Mouse (Mus musculus) small intestine, adult 2 months (tissue): ENCODE results near the gene Efna4.

Source experiments
- CTCF ChIP-seq: fragments of 200-500 bp; IDR thresholded peaks from 2 replicates; pipeline ENCODE4 v1.5.1; 2012; ENCODE audit warnings: low read depth, mild to moderate bottlenecking, control low read depth, inconsistent platforms, low read length, moderate library complexity, mixed read lengths; ENCODE audit not compliant: insufficient replicate concordance, insufficient read length; ENCODE audit errors: extremely low read depth
- POLR2A ChIP-seq: fragments of 200-500 bp; IDR thresholded peaks from 2 replicates; pipeline ENCODE4 v1.6.1; 2012; ENCODE audit warnings: low read depth, mild to moderate bottlenecking, control low read depth, inconsistent platforms, low read length, moderate library complexity

DNA sequence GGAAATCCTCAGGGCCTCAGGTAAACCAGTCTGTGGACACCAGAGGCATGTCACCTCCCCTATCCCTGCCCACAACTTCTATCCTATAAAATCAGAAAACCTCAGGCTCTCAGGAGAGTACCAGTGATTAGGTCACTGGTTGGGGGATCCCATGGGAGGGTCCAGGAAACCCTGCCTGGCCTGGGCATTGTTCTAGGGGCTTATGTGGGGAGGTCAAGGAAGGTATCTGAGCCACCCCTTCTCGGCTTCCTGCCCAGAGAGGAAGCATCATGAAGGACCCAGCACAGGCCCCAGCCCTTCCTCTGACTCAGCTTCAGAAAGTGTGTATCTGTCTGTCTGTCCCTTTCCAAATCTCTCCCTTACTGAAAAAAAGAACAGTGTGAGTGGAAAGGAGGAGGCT lies 10.1 kb upstream of the Efna4 start:
- no peak for TF ChIP-seq CTCF
- TF ChIP-seq POLR2A = no peak
